Mouse (Mus musculus) thymus, postnatal 36 days (tissue): ENCODE data around the gene Agap1.

Experiments used
- DNase-seq, 2 experiments: peaks; one replicate each; pipeline ENCODE4 v3.0.0; 2022; ENCODE audit warnings: mixed read lengths in 2 of 2

Gene Agap1

DNA sequence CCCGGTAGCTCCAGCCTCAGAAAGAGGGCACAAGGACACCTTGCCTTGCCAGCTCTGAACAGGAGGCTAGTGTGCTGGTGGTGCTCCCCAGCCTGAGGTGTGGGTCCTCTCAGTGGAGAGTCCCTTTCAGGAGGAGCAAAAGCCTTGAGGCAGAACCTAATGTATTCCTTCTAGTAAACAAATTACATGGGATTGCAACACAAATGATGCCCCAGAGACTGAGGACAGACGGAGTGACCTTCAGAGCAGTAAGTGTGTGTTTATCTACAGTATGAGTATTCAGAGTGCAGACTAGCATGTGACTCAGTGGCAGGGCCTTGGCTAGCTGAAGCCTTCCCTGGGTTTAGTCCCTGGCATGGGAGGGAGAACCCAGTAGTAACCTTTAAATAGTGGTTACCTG is 165.4 kb downstream of the Agap1 start:
- no peak for DNase-seq

DNA sequence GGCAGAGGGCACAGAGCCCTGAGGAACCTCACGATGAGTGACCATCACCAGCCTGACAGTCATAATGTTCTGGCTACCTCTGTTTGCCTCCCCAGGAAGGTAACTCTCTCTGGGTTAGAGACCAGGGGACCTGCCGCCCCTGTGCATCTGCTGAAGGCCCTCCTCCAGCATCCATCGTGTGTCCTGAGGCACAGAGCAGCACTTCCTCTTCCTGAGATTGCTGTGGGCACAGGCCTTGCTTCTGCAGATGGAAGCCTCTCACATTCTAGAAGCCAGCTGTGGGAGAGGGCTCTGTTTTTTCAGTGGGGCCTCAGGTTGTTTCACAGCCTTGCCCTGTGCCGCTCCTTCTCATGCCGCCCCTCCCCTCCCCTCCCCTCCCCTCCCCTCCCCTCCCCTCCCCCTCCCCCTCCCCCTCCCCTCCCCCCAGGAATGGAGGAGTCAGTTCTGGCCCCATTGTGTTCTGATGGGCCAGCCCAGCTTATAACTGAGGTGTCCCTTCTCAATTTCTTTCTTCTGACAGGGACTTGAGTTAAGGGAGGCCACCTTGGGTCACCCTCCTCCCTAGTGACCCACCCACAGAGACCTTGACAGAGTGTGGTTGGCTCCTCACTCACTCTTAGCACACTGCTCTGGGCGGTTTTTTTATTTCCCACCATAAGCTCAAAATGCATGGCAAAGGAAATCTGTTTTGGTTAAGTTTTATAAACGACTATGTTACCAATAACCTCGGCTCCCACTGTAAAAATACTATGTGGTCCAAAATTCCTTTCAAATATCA is 166.6 kb downstream of the Agap1 start:
- DNase-seq = no peak

DNA sequence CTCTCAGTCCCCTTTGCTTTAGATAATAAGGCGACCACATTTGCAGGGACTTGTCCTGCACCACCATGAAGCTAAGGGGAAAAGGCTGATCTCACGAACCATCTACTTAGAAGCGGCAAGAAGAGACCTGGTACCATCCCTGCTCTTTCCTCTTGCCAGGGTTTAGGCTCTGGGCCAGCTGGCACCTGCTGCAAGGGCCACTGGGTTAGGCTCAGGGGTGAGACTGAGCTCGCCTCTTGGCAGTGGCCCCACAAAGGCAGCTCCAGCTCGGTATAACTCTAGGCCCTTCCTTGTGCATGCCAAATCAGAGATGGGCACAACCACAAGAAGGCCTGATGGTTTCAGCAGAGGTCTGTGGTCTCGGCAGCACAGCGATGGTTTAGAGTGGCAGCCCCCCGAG is 167.3 kb downstream of the Agap1 start:
- no peak for DNase-seq

DNA sequence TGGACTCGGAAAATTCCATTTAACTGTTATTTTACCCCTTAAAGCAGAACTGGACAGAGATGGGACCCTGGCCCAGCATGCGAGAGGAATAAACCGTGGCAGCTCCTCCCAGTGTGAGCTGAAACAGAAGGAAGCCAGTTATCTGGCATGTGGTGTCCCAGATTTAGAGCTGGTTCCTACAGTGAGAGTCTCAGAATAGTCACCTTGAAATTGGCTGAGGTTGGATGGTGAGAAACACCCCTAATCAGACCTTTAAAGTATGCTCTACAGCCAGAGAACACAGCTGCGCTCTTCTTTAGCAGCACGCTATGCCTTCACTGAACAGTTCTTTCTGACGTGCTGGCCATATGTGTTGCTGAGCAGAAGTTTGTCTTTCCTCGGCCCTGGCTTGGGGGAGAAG is 168.2 kb downstream of the Agap1 start:
- no peak for DNase-seq

DNA sequence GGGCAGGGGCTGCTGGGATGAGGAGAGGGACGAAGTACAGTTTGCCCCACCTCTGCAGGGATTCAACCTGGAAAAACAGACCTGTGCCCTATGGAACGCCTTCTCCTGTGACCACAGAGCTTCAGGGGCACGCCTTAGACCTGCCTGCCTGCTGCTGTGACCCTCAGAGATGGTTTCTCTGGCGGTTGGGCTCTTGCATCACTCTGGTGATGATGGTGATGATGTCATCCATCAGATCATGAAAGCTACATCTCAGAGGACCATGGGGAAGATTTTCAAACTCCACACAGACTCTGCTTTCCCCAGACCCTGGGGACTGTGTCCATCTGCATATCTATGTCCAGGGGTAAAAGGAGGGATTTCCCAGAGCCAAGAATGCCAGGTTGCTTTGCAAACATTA is 170.7 kb downstream of the Agap1 start:
- DNase-seq = no peak

DNA sequence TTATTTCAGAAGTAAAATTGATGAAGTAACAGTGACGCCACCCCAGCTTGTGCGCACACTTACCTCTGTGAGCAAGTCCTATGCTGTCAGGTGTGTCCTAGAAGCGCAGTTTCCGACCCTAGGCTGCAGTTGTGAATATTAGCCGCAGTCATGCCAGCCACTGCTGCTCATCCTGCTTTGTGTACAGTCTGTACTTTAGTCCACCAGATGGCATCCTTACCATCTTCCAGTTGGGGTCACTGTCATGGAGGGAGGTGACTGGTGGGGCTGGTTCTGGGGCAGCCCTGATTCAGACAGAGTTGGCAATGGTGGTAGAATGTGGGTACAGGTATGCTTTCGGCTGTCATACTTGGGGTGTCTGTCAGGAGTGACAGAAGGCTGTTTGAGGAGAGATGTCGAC is 171.4 kb downstream of the Agap1 start:
- DNase-seq = no peak

DNA sequence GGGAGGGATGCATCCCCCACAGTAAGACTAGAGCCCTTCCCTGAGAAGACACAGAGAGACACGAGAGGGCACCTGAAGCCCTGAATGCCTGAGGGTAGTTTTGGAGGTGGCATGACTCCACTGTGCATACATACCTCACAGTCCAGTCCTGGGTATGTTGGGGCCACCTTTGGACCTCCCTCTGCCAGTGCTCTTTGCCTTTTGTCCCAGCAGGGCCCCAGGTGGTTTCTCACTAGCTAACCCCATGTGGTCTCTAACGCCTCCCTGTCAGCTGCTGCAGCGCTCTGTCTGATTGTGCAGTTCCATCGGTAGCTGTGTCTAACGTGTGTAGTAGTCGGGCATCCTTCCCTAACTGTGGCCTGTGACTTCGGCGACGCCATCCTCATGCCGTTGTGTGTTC is 172.3 kb downstream of the Agap1 start:
- DNase-seq = no peak

DNA sequence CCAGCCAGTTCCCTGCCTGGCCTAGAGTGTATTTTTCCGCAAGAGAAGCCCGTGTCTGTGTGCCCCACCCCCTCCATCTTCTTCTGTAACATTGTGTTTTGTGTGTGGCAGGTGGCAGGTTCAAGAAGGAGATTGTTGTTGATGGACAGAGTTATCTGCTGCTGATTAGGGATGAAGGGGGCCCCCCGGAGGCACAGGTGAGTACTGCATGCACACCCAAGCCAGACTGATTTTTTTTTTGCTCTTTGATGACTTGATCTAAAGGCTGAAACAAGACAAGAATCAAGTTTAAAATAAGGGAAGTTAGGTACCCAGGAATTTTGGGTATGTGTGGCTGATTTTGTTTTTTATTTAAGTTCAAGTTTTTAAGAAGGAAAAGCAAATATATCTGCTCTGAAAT is 173.0 kb downstream of the Agap1 start:
- DNase-seq = no peak

DNA sequence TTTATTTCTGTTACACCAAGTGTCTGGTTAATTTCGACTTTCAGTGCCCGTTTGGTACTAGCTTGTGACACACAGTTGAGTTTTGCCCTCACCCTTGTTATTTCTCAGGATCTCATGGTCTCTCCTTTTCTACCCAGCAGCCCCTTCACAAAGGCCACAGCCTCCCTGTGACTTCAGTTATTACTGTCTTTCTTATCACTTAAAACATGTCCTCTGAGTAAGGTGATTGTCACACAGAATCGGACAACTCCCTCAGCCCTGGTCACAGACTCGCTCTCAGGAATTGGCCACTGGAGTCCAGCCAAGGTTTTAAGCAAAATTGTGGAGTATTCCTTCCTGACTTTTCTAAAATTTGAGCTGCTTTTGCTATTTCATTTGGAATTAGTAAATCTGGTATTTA is 176.2 kb downstream of the Agap1 start:
- no peak for DNase-seq

DNA sequence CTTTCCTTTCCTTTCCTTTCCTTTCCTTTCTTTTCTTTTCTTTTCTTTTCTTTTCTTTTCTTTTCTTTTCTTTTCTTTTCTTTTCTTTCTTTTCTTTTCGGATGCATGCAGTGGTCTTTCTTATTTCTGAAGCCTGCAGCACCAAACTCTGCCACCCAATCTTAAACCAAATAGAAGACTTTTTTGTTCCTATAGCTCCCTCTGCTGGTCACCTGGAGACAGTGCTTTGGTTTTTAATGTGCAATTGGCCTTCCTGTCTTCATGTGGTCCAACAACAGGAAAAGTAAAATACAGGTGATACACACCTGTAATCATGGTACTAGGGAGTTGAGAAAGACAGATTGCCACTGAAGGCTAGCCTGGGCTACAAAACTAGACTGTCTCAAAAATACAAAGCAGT is 177.1 kb downstream of the Agap1 start:
- no peak for DNase-seq

DNA sequence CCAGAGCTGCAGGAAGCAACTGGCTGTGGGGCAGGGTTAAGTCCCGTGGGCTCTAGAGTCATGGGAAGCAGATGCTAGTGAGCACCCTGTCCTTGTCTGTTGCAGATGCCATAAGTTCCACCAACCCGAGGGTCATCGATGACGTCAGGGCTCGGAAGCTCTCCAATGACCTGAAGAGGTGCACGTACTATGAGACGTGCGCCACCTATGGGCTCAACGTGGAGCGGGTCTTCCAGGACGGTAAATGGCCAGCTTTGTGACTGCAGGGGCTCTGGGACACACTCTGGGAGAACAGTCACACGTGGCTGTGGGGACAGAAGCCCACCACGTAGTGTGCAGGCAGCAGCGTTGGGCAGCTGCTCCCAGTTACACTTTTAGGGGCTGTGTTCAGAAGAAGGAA is 179.4 kb downstream of the Agap1 start:
- no peak for DNase-seq

DNA sequence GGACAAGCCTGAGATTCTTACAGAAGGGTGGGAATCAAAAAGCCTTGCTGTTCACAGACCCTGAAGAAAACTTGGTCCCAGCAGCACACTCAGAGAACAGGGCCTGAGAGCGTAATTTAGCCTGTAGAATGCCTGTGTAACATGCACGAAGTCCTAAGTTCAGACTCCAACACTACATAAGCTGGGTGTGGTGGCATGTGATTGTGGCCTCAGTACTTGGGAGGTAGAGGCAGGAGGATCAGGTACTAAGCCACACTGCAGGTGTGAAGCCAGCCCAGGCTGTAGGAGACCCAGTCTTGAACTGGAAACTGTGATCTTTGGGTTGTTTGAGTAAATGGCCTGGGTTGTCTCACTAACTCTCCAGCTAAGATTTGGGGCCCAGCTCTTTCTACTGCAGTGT is 180.5 kb downstream of the Agap1 start:
- DNase-seq = no peak

DNA sequence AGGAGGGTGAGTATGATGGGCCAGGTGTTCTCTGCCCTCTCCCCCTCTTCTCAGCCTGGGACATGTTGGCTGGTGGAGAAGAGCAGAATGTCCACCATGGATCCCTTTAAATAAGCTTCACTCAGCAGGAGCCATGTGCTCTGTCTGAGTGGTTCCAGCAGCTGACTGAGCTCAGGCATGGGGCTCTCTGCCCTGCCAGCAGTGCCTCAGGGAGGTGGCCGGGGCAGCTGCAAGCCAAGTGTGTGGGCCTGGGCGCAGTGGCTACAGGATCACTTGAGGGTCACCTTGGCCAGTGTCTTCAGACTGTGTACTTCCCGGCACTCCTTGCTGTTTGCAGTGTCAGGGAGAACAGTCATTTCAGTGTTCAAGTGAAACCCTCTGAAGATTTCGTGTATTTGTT is 183.1 kb downstream of the Agap1 start:
- DNase-seq = no peak

DNA sequence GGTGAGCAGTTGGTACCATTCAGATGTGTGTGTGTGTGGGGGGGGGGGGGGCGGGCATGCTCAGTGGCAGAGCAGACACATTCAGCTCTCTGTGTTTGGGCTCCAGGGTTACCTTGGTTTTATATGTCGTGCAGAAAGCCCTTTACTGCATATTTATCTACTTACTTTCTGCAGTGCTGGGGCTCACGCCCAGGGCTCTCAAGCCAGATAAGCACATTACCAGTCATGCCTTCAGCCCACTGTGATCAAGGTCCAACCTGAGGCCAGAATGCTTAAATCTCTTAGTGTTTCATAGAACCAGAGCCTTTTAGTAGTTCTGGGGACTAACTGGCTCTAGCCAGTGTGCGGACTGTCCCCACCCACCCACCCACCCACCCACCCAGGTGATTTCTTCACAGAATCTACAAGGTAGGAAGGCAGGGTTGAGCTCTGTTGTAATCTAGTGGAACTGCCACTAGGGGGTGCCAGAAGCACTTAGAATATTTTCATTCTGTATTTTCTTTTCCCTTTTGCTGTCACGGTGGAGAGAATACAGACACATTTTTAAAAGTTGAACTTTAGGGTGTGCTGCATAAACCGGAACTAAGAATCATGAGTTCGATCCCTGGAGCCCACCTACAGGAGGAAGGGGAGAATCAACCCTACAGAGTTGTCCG is 189.0 kb downstream of the Agap1 start:
- DNase-seq = peak; percentile 30 to 38

DNA sequence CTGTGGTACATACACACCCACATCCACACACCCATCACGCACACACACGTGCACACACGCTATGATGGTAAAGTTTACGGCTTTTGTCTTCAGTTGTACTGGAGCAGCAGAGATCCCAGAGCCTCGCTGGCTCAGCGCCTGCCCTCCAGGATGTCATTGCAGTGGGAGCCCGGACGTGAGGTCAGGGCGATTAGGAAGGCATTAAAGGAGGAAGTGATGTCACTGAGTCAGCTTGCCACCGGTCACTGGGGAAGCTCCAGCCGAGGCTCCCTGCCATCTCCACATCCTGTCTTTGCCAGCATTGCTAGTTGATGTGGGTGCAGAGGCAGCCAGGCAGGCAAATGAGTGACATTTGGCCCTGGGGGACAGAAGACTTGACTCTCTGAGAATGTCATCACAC is 189.5 kb downstream of the Agap1 start:
- DNase-seq = peak; percentile 40 to 60

DNA sequence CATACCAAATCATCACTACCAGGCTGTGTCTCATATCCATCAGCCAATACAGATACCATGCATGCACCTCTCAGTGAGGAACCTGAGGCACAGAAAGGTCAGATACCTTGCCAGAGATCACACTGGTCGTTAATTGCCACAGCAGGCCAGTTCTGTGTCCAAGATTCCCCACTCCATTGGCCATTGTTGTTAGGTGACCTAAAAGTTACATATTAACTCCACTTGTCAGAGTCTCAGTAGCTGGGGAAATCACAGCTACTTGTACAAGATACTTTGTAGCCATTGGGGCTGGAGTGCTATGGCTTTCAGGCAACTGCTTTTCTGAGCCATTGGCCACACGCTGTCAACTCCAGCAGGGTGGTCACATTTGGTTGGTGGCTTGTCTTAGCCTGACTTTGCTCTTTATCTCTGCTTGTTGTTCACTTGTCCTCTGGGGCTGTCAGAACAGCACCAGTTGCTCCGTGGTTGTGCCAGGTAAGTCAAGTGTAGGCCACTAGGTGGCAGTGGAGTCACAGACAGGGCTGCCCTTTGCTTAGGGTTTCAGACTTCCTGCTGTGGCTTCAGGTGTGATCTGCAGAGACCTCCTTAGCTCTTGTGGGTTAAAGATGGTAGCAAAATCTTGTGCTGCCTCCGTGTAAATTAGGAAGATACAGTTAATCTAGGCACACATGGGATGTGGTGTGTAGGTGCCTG is 191.9 kb downstream of the Agap1 start:
- peak; percentile 71 to 73 for DNase-seq

DNA sequence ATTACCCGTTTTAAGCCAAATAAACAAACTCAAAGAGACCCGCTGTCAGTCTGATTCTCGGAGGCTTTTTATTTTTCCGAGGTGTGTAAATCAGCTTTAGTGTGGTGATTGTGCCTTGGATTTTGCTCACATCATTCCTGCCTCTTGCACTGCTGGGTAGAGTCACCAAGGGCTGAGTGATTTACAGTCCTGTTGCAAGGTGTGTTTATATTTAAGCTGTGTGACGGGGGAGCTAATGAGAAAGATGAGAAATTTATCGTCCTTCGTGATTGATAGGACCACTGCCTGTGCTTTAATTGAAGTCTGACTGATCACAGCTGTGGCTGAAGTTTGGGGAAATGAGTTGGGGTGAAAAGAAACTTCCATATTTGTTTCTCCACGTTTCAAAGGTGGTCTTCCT is 192.9 kb downstream of the Agap1 start:
- DNase-seq = no peak

DNA sequence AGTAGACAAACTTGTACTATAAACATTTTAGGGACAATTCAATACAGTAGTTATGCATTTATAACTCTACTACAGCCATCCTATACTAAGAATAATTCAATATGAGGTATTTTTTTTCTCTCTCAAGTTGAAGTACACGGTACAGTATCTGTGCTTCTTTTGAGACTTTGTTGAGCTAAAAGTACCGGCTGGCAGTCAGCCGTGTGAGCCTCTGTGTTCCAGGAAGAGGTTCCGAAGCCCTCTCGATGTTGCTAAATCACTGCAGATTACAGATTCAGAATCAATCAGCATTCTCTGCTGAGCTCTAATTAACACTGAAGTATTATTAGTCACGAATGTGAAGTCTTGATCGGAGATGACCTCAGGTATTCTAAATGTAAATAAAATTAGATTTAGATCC is 196.0 kb downstream of the Agap1 start:
- no peak for DNase-seq

DNA sequence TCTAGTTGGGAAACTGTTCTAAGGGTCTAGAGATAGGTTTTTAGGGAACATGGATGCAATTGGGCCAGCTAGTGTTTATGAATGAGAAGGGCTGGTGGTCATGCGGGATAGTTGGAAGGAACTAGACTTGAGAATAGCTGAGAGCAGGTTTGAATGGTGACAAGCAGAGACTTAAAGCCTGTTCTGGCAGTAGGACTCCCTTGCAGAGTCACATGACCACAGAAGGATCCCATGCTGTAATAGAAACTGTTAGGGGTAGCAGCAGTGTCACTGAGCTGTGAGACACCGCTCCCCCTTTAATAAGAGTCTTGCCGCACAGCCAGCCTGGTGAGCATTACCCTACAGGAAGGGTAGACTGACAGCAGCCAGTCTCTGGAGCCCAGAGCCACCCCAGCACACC is 201.6 kb downstream of the Agap1 start:
- no peak for DNase-seq

DNA sequence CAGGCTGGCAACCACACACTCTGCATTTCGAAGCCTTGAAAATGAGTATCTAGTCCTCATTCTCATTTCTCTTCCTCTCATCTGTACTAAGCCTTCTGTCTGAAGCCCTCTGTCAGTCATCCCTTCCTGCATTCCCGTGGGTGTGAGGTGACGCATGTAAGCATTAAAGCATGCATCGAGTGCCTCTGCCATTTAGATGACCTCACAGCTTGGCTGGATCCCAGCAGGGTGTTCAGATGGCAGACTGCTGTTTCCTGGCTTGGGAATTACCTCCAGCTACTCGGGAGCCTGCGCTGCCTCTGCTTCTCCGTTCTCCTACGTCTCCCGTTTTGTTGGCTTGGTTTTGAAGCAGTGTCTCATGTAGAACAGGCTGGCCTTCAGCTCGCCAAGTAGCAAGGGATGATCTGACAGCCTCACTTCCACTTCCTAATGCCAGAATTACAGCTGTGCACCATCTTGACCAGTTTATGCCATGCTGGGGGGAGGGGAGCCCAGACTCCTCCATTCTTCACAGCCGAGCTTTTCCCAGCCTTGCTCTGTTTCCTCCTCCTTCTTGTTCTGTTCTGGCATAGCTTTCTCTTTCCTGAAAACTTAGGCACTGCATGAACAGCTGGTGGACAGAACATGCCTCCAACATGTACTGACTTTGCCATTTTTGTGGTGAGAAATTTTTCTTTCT is 202.2 kb downstream of the Agap1 start:
- no peak for DNase-seq

DNA sequence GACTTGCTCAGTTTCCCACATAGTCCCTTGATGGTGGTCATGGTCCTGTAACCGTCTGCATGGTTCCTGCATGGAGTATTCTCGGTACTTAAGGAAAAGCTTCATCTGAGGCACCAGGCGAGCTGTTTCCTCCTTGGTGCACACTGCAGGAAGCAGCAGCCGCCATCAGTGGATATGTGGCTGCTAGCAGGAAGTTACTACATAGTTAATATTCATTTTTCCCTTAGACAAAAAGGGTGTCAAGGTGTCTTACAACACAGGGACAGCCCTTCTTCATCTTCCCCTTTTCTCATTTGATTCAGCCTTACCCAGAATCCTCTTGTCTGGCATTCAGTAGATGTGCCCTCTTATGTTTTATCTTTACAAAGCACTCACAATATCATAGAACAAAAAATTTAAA is 206.2 kb downstream of the Agap1 start:
- DNase-seq = no peak

DNA sequence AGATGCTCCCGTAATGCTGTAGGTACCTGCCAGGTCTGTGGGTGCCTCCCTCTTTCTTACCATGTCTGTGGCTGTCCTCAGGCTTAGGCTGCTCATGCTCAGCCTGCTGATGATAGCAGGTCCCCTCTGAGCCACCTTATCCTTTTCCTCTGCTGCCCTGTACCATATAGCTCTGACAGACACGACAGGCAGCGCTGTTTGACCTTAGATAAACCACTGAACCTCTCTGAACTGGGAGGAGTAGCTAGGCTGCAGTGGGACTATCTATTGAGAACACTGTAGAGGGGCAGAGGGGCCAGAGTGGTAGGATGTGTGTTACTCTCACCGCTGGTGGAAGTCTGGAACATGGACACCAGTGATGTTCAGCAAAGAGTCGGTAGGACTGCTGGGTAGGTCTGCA is 211.5 kb downstream of the Agap1 start:
- no peak for DNase-seq

DNA sequence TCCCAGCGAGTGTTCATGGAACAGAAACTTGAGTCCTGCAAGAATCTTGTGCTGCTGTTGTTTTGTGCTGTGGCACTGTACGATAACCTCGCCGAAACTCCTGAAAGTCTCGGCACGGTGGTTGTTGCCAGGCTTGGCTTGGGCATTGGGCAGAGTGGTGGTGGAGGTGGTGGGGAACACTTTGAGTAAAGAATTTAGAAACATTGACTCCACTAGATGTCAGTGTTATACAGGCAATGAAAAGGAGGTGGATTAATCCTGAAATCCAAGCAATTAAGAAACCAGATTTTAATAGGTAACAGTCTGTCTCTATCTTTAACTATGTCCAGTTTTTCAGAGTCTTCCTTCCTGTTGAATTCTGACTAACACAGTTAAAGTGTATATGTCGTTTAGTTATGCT is 212.8 kb downstream of the Agap1 start:
- no peak for DNase-seq

DNA sequence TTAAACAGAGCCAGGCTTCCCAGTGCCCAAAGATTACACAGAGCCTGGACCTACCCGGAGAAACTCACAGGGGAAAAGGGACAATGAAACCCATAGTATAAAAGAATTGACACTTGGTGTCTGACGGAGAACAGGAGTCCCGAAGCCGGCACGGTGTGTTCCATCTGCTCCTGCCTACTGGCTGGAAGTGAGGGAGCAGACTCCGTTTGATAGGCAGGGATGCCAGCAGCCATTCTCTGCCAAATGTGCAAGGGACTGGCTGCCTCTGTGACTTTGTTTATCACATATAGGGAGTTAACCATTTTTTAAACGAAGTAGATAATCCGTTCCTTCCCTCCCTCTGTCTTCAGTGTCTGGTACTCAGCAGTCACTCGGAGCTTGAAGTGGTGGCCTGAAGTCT is 214.0 kb downstream of the Agap1 start:
- DNase-seq = no peak
